Mouse (Mus musculus) embryonic facial prominence, embryonic 10.5 days (tissue): ENCODE measurements around the gene Myo1f. TPM values are rescaled to one million over a fixed set of nuclear protein-coding genes. Genes with fewer than 3 reads are reported as not detected.

ENCODE experiments used
- DNase-seq: peaks from one replicate; pipeline ENCODE4 v3.0.0-alpha.2; 2017; ENCODE audit warnings: low spot score
- H3K27ac ChIP-seq: fragments of 300-500 bp; sonication (generic); replicated peaks from 2 replicates; pipeline ENCODE4 v1.5.1; 2016; ENCODE audit warnings: mild to moderate bottlenecking
- H3K27me3 ChIP-seq: fragments of 300-500 bp; sonication (generic); replicated peaks from 2 replicates; pipeline ENCODE4 v1.6.1; 2016; ENCODE audit warnings: low read depth, mild to moderate bottlenecking; ENCODE audit not compliant: poor library complexity, severe bottlenecking
- H3K36me3 ChIP-seq: fragments of 300-500 bp; sonication (generic); replicated peaks from 2 replicates; pipeline ENCODE4 v1.6.1; 2016; ENCODE audit warnings: mild to moderate bottlenecking, moderate library complexity
- H3K4me1 ChIP-seq: fragments of 300-500 bp; sonication (generic); 2 replicates; pipeline ENCODE4 v1.6.1; 2016
- H3K4me3 ChIP-seq: fragments of 300-500 bp; sonication (generic); 2 replicates; pipeline ENCODE4 v1.5.1; 2016; ENCODE audit warnings: mild to moderate bottlenecking, moderate library complexity
- H3K9me3 ChIP-seq: fragments of 300-500 bp; sonication (generic); 2 replicates; pipeline ENCODE4 v1.6.1; 2016; ENCODE audit warnings: mild to moderate bottlenecking
- WGBS: fragments of 180-500 bp; shearing (Covaris S2); methylation state at CpG from one replicate; pipeline ENCODE4 v1.1.7; 2016; 5-methylcytosine and 5-hydroxymethylcytosine counted together
- polyA plus RNA-seq: library from polyadenylated mRNA; unstranded; fragments of >200 nt; fragmentation: Nextera tagmentation; extraction: Ambion mirVana; gene quantifications from 2 replicates; pipeline ENCODE4 v1.2.1, GENCODE M21; 2016

The Myo1f gene
- polyA plus RNA-seq: 2.0 and 2.3 TPM in 2 replicates

DNA sequence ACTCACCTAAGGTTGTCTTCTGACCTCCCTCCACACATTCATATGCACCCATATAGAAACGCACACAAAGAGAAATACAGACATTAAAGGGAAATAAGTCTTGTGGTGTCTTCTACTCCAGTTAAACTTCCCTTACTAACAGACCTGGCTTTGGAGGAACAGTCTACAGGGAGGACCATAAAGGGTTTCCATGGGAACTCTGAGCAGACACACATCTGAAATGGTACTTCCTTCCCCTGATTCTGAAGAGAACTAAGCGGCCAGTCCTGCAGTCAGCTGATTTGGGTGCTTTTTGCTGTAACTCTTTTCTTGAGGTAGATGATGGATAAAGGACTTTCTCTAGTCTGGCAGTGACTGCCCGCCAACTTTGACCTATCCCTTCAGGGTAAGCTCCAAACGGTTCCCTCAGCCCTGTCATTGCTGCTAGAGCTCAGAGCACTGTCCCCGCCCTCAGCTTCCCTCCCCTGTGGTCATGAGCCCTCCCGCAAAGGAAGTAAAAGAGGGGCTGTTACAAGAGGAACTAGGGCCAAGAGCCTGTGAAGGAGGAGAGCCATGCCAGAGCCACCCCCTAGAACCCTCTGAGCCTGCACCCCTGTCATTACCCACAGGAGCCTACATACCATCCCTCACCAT is at the start of gene Myo1f:
TSS of gene Myo1f (plus strand) at position 485 of the 633 bp plus-strand sequence.
- Histone ChIP-seq H3K4me3 (no peak within 1 kb of the TSS), H3K27ac (no peak within 1 kb of the TSS), H3K36me3 (peaks cover 34% of the 10 kb centered on the region), H3K4me1 (no peaks in the 10 kb centered on the region), H3K9me3 (no peaks in the 10 kb centered on the region), H3K27me3 (no peaks in the 10 kb centered on the region)
- 37% methylated on average over 6 of the region's 6 CpGs for WGBS
- DNase-seq: no peak

DNA sequence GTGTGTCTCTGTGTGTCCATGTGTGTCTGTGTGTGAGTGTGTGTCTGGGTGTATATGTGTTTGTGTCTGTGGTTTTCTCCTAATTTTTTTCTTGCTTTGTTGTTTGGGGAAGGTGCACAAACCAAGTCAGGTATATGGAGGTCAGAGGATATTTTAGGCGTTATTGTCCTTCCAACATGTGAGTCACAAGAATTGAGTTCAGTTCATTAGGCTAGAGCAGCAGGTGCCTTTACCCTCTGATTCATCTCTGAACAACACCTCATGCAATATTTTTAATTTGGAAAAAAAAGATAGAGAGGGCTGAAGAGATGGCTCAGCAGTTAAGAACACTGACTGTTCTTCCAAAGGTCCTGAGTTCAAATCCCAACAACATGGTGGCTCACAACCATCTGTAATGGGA is 47.1 kb upstream of the Myo1f start:
- no peak for DNase-seq
- no peak overlapping the region for H3K27ac ChIP-seq
- WGBS: 92% methylated on average over 1 of the region's 1 CpGs
- no peaks in the 10 kb centered on the region for H3K27me3 ChIP-seq
- no peaks in the 10 kb centered on the region for H3K9me3 ChIP-seq
- H3K4me3 ChIP-seq: no peak overlapping the region
- H3K36me3 ChIP-seq: no peaks in the 10 kb centered on the region
- no peaks in the 10 kb centered on the region for H3K4me1 ChIP-seq

DNA sequence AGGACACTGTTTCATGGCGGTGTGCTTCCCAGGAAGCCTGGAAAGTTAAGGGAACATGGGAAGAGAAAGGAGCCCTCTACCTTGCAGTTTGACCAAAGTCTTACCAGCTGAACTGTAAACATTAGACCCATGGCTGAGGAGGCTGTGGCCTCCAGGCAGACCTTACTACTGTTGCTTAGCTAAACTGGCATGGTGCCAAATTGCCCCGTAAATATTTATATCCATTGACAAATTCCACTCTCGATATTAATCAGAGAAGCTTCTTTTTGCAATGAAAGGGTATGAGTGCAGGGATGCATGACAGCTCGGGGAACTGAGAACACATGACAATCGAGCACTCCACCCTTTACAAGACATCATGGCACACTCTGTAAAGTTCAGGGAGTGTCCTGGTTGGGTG is 45.3 kb upstream of the Myo1f start:
- H3K27me3 ChIP-seq: no peaks in the 10 kb centered on the region
- H3K36me3 ChIP-seq: no peaks in the 10 kb centered on the region
- H3K4me1 ChIP-seq: no peaks in the 10 kb centered on the region
- no peak overlapping the region for H3K27ac ChIP-seq
- no peaks in the 10 kb centered on the region for H3K9me3 ChIP-seq
- no peak for DNase-seq
- WGBS: 88% methylated on average over 5 of the region's 5 CpGs
- no peak overlapping the region for H3K4me3 ChIP-seq

DNA sequence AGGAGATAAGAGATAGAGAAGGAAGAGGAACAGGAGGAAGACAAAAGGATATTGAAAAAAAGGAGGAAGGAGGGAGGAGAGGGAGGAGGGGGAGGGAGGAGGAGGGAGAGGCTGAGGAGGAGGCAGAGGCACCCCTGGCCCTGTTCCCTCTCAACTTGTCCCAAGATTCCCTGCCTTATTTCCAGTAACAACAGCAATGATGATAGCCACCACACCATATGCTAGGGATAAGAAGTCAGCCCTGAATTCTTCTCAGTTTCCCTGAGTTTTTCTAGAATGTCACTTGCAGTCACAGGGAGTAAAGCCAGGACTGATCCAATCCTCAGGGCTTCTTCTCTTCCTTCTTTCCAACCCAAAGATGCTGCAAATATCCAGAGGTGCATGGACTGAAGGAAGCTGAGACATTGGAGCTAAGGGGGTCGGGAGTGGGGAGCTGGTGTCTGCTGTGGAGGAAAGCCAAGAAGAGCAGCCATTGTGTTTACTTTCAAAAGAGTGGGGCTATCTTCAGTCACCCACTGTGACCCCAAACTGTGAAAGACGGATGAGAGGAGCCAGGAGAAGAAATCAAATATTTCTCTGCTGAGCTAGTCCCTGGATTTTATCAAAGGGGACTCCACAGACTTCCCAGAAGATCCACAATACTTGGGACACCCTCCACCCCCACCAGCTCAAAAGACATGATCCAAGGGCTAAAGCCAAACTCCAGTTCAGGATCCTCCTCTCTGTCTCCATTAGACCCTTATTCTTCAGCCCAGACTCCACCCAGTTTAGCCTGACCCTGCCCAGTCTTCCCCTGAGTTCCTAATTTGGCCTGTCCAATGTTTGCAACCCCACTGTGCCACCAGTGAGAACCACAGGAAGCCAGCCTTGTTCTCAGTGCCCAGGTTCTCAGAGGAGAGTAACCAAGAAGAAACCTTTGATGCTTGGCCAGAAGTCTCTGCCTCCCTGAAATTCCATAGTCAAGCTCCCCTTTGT is 42.8 kb upstream of the Myo1f start:
- no peak for DNase-seq
- Histone ChIP-seq H3K4me1 (no peaks in the 10 kb centered on the region), H3K27ac (no peak overlapping the region), H3K4me3 (no peak overlapping the region), H3K27me3 (no peaks in the 10 kb centered on the region), H3K36me3 (no peaks in the 10 kb centered on the region), H3K9me3 (no peaks in the 10 kb centered on the region)
- WGBS: 29% methylated on average over 2 of the region's 2 CpGs

DNA sequence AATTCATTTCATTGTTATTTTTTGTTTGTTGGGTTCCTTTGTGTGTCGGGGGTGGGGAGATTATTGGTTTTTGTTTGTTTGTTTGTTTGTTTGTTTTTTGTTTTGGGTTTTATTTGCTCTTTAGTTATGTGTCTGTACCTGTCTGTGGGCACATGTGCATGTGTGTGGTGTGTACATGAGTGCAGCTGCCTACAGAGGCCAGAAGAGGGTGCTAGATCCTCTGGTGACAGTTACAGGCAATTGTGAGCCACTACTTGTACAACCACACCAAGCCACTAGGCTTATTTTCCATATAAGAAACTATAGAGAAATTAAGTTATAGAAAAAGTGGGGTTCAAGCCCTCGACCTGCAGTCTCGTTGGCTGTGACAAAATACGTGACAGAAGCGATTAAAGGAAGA is 41.6 kb upstream of the Myo1f start:
- H3K4me3 ChIP-seq: no peak overlapping the region
- H3K27me3 ChIP-seq: no peaks in the 10 kb centered on the region
- no peak overlapping the region for H3K27ac ChIP-seq
- H3K9me3 ChIP-seq: no peaks in the 10 kb centered on the region
- H3K36me3 ChIP-seq: no peaks in the 10 kb centered on the region
- DNase-seq: no peak
- 88% methylated on average over 5 of the region's 5 CpGs for WGBS
- H3K4me1 ChIP-seq: no peaks in the 10 kb centered on the region

DNA sequence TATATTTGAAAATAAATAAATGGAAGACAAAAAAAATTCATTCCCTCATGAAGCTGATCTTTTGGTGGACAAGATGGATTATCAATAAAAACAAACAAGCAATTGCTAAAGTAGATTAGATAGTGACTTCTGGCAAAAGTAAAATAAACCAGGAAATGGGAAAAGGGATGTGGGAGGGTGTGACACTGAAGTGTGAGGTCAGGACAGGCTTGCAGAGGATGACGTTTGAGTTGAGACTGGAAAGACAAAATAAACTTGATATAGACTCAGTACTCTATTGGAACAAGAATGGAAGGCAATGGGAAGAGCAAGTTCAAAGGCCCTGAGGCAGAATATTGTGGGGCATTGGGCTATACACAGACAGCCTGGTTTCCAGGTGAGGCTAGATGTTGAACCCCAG is 35.1 kb upstream of the Myo1f start:
- H3K27ac ChIP-seq: no peak overlapping the region
- 53% methylated on average over 1 of the region's 1 CpGs for WGBS

DNA sequence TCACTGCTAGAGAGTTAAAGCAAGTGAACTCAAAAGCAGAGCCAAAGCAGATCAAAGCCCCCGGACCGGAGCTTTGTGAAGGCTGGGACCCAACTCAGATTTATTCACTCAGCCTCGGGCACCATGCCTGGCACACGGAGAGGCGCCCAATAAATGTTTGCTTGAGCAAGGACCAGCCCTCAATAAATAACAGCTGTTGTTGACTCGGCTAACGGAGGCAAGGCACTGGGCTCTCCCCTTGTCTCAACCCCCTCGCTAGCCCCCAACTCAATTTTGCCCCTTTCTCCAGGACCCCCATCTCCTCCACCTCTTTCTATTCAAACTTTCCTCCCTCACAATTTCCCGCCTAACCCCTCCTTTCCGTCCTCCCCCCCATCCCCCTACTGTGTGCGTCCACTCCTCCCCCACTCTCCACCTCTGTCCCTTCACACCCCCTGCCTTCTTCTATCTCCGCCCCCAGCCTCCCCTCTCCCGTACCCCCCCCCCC is 32.0 kb upstream of the Myo1f start:
- peak overlapping the region; percentile 93 for H3K27ac ChIP-seq
- H3K27me3 ChIP-seq: no peaks in the 10 kb centered on the region
- DNase-seq: no peak
- WGBS: 3% methylated on average over 13 of the region's 13 CpGs
- H3K4me1 ChIP-seq: peaks cover 53% of the 10 kb centered on the region
- H3K36me3 ChIP-seq: peaks cover 18% of the 10 kb centered on the region
- H3K4me3 ChIP-seq: peak overlapping the region; percentile 78
- H3K9me3 ChIP-seq: no peaks in the 10 kb centered on the region

More for the DNA sequence above, 35.1 kb upstream of the Myo1f start:
- Histone ChIP-seq H3K4me1 (peaks cover 37% of the 10 kb centered on the region), H3K4me3 (no peak overlapping the region), H3K36me3 (no peaks in the 10 kb centered on the region), H3K9me3 (no peaks in the 10 kb centered on the region), H3K27me3 (no peaks in the 10 kb centered on the region)
- no peak for DNase-seq

DNA sequence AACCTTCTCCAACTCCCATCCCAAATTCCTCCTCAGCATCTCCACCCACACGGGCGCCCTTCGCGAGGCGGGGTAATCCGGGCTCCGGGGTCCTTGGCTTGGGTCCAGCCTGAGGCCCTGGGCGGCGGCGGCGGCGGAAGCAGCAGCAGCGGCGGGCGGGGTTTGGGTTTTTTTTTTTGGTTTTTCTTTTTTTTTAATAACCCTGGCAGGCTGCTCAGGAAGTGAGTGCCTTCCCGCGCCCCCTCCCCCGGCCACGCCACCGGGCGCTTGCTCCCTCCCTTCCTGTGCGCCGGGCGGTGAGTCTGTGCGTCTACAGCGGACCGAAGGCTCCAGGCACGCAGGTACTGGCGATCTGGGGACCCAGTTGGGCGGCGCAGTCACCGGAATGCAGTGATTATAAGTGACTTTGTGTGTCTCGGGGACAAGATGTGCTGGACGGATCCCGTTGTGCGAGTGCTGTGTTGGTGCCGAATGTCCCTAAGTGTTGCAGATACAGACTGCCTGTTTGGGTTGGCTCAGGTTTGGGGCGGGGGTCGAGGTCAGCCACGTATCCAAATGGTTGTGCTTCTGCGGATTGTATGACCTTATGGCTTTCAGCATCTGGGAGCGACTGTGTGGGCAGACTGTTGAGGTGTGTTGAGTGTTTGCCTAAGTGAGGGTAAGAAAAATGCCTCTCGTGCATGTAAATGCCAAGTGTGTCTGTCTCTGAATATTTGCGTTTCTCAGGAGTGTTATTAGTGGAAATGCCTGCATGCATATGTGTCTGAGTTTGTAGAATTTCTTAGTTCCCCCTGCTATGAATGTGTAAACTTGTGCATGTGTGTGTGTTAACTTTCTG is 31.4 kb upstream of the Myo1f start, which contains the start of gene Adamts10:
TSS of gene Adamts10 (plus strand) at position 287 of the 838 bp plus-strand sequence.
- WGBS: under 1% methylated on average over 44 of the region's 44 CpGs

DNA sequence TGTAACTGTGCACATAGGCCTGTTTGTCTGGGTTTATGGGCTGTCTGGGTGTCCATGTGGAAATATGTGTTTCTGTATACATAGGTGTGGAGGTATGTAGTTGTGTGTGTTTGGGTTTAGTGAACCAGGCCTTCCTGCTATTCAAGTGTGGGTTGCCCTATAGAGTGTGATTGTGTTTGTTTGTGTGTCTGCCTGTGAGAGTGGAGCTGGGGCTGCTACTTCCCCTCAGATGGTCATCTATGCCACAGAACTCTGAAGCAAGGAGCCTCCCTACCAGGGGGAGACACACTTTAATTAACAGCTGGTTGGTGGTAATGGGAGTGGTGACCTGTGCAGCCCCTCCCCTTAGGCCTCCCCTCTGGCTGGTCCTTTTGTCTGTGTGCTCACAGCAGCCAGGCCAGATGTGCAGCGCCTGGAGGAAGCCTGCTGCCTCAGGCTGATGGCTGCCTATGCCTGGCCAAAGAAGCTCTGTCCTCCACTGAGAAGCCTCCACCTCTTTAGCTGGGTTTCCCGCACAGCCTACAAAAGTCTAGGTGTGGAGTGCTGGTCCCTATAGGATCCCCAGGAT is 30.6 kb upstream of the Myo1f start:
- peak; percentile 73 for DNase-seq
- peak overlapping the region; percentile 78 for H3K4me3 ChIP-seq
- H3K27me3 ChIP-seq: no peaks in the 10 kb centered on the region
- peak overlapping the region; percentile 93 for H3K27ac ChIP-seq
- H3K9me3 ChIP-seq: no peaks in the 10 kb centered on the region
- peaks cover 32% of the 10 kb centered on the region for H3K36me3 ChIP-seq
- WGBS: 3% methylated on average over 2 of the region's 2 CpGs
- H3K4me1 ChIP-seq: peaks cover 53% of the 10 kb centered on the region

More for the DNA sequence above, 31.4 kb upstream of the Myo1f start, which contains the start of gene Adamts10:
- Histone ChIP-seq H3K9me3 (no peaks in the 10 kb centered on the region), H3K36me3 (peaks cover 24% of the 10 kb centered on the region), H3K4me1 (peaks cover 53% of the 10 kb centered on the region), H3K4me3 (peak within 1 kb of the TSS; percentile 78), H3K27ac (peak within 1 kb of the TSS; percentile 93), H3K27me3 (no peaks in the 10 kb centered on the region)
- DNase-seq: peak; percentile 90

DNA sequence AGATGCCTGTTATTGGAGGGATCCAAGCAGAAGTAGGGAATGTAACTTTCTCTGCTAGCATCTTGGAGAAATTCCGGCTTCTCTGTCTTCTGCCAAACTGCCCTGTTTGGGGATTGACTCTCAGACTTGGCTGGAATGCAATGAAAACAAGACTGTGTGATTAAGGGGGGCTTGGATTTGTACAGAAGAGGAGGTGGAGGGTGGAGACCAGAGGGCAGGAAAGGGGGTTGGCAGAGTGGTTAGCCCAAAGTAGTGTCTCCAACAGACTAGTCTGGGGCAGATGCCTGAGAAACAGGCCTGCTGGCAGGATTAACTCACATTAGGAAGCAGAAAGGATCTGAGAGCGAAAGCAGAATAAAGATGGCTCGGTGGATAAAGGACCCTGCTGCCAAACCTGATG is 29.0 kb upstream of the Myo1f start:
- no peak overlapping the region for H3K4me3 ChIP-seq
- no peaks in the 10 kb centered on the region for H3K9me3 ChIP-seq
- 79% methylated on average over 3 of the region's 3 CpGs for WGBS

DNA sequence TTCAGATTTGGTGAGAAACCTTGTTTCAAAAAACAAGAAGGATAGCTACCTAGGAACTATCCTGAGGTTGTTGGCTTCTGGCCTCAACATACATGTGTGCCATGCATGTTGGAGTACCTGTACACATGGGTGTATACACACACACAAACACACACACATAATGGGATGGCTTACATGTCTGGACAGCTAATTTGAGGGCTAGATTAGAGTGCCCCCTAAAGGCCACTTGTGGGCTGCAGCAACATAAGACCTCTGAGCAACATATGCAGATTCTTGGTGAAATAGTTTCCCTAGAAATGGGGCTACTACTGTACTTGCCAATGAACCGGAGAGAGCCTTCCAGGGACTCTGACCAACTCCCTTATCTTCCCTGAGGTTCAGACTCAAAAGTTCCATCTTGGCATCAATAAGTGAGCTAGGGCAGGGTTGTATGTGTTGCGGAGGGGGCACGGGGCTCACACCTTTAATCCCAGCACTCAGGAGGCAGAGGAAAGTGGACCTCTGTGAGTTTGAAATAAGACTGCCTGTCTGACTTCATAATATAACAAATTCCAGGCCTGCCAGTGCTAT is 16.3 kb upstream of the Myo1f start:
- WGBS: 91% methylated on average over 3 of the region's 3 CpGs
- no peaks in the 10 kb centered on the region for H3K27me3 ChIP-seq
- H3K9me3 ChIP-seq: no peaks in the 10 kb centered on the region
- peaks cover 75% of the 10 kb centered on the region for H3K36me3 ChIP-seq
- no peak overlapping the region for H3K4me3 ChIP-seq
- H3K27ac ChIP-seq: no peak overlapping the region
- DNase-seq: peak; percentile 34
- H3K4me1 ChIP-seq: no peaks in the 10 kb centered on the region

More for the DNA sequence above, 29.0 kb upstream of the Myo1f start:
- Histone ChIP-seq H3K36me3 (peaks cover 48% of the 10 kb centered on the region), H3K27me3 (no peaks in the 10 kb centered on the region), H3K27ac (0 out of 2 replicates have a peak overlapping the region, but pooled peaks have one; percentile 24), H3K4me1 (peaks cover 47% of the 10 kb centered on the region)
- no peak for DNase-seq
